Mouse (Mus musculus) spleen, adult 2 months (tissue): ENCODE measurements around the gene Cenpm.

Source experiments
- CTCF ChIP-seq: fragments of 200-500 bp; IDR thresholded peaks from 2 replicates; pipeline ENCODE4 v1.5.1; 2011; ENCODE audit warnings: mild to moderate bottlenecking, inconsistent platforms; ENCODE audit not compliant: insufficient read depth, insufficient read length, insufficient replicate concordance; ENCODE audit errors: extremely low read depth
- POLR2A ChIP-seq: fragments of 200-500 bp; IDR thresholded peaks from 2 replicates; pipeline ENCODE4 v1.6.1; 2011; ENCODE audit warnings: low read depth, low read length, inconsistent platforms

- TF ChIP-seq POLR2A = no peak
- no peak for TF ChIP-seq CTCF
These were observed 59.9 kb downstream of the Cenpm start for GRCm38 (mm10) chr15:82184656-82185055.
